Mouse (Mus musculus) midbrain, embryonic 13.5 days (tissue): Measurements from ENCODE around the gene Obp2b. TPM values are rescaled to one million over a fixed set of nuclear protein-coding genes. Genes with fewer than 3 reads are reported as not detected.

ENCODE experiments used
- ATAC-seq: fragments of 200-750 bp; cut with Nextera tagmentation; 2 replicates; pipeline ENCODE4 v1.8.0; 2017; ENCODE audit warnings: mild to moderate bottlenecking, moderate TSS enrichment, moderate library complexity
- H3K27ac ChIP-seq: fragments of 300-500 bp; sonication (generic); 2 replicates; pipeline ENCODE4 v1.5.1; 2015; ENCODE audit warnings: inconsistent platforms, mild to moderate bottlenecking, moderate library complexity
- H3K27me3 ChIP-seq: fragments of 300-500 bp; sonication (generic); 2 replicates; pipeline ENCODE4 v1.6.1; 2015; ENCODE audit warnings: mild to moderate bottlenecking, inconsistent platforms
- H3K36me3 ChIP-seq: fragments of 300-500 bp; sonication (generic); 2 replicates; pipeline ENCODE4 v1.6.1; 2015; ENCODE audit warnings: mild to moderate bottlenecking, inconsistent platforms
- H3K4me1 ChIP-seq: fragments of 300-500 bp; sonication (generic); replicated peaks from 2 replicates; pipeline ENCODE4 v1.6.1; 2015; ENCODE audit warnings: inconsistent platforms
- H3K4me2 ChIP-seq: fragments of 300-500 bp; sonication (generic); replicated peaks from 2 replicates; pipeline ENCODE4 v1.6.1; 2015; ENCODE audit warnings: moderate library complexity, mild to moderate bottlenecking, inconsistent platforms
- H3K4me3 ChIP-seq: fragments of 300-500 bp; sonication (generic); replicated peaks from 2 replicates; pipeline ENCODE4 v1.5.1; 2015; ENCODE audit warnings: mild to moderate bottlenecking, inconsistent platforms
- H3K9ac ChIP-seq: fragments of 300-500 bp; sonication (generic); replicated peaks from 2 replicates; pipeline ENCODE4 v1.6.1; 2015; ENCODE audit warnings: mild to moderate bottlenecking, inconsistent platforms
- H3K9me3 ChIP-seq: fragments of 300-500 bp; sonication (generic); 2 replicates; pipeline ENCODE4 v1.6.1; 2016; ENCODE audit warnings: mild to moderate bottlenecking, inconsistent platforms
- WGBS: fragments of 180-500 bp; shearing (Covaris S2); methylation state at CpG from one replicate; pipeline ENCODE4 v1.1.7; 2015; 5-methylcytosine and 5-hydroxymethylcytosine counted together
- polyA plus RNA-seq: library from polyadenylated mRNA; unstranded; fragments of >200 nt; fragmentation: Nextera tagmentation; extraction: Ambion mirVana; gene quantifications from 2 replicates; pipeline ENCODE4 v1.2.1, GENCODE M21; 2015

The Obp2b gene
- polyA plus RNA-seq, 1 experiment from 2014 or later, result not detected

DNA sequence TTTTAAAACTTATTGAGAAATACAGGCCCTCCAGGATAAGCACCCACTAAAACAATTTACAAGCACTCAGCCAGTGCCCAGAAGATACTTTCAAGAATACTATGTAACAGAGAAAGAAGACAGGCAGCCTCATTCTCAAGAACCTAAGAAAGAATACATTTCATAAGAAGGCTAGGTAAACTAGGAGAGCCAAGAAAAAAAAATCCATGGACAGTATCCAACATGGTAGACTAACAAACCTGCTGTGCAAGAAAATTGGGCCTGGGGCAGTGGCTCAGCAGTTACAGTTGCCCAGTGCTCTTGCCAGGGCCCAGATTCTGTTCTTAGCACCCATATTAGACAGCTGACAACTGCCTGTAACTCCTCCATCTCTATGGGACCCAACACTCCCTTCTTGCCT, 19.6 kb upstream of the Obp2b start:
- Histone ChIP-seq H3K4me3 (no peak overlapping the region), H3K4me1 (no peaks in the 10 kb centered on the region), H3K9ac (no peak overlapping the region), H3K27me3 (no peaks in the 10 kb centered on the region), H3K27ac (no peak overlapping the region), H3K4me2 (no peak overlapping the region), H3K9me3 (no peaks in the 10 kb centered on the region), H3K36me3 (no peaks in the 10 kb centered on the region)
- no peak for ATAC-seq

DNA sequence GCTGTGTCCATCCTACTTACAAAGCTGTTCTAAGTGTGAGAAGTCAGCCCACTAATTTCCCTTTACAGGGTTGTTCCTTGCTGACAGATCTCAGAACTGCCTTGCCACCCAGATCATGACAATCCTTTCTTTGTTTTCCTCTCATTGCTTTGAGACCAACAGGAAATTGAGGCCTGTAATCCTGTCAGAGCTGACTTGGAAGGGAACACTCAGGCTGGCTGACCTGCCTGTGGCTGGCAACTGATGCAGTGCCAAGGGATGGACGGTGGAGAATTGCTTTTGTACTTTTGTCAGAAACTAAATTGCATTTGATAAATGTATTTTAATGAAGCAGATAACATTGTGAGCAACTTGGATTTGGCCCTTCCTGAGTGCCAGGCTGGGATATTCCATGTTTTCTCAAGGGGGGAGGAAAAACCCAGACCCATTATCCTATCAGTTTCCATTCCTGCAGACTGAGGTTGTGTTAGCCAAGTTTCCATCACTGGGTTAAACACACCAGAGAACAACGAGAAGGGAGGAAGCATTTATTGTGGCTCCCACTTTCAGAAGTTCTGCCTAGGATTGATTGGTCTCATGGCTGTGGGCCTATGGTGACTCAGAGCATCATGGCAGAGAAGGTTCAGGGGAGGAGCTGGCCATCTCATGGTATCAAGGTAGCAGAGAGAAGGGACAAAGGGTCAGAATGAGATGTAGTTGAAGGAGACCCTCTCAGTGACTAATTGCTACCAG, 3.4 kb upstream of the Obp2b start:
- ATAC-seq, result no peak
- Histone ChIP-seq H3K9ac (no peak overlapping the region), H3K9me3 (no peaks in the 10 kb centered on the region), H3K4me1 (no peaks in the 10 kb centered on the region), H3K27me3 (no peaks in the 10 kb centered on the region), H3K27ac (no peak overlapping the region), H3K4me2 (no peak overlapping the region), H3K4me3 (no peak overlapping the region), H3K36me3 (no peaks in the 10 kb centered on the region)
- WGBS, result 68% methylated on average over 2 of the region's 2 CpGs

DNA sequence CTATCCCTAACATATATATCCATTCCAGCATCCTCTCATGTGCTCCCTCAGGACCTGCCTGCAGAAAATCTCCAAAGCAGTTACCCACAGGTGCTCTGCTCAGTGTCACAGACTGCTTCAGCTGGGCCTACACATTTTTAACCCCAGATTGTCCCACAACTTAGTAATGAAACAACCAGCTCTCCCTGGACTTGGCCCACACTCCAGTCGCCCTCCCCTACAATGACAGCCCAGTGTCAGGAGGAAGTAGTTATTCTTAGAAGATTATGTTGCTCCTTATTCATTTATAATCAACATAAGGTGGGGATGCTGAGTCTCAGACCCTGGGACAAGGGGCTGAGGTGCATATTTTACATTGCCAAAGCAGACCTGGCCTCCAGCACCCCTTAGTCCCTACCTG, 4.9 kb downstream of the Obp2b start:
- 53% methylated on average over 1 of the region's 1 CpGs for WGBS
- no peak for ATAC-seq
- no peak overlapping the region for H3K4me3 ChIP-seq

DNA sequence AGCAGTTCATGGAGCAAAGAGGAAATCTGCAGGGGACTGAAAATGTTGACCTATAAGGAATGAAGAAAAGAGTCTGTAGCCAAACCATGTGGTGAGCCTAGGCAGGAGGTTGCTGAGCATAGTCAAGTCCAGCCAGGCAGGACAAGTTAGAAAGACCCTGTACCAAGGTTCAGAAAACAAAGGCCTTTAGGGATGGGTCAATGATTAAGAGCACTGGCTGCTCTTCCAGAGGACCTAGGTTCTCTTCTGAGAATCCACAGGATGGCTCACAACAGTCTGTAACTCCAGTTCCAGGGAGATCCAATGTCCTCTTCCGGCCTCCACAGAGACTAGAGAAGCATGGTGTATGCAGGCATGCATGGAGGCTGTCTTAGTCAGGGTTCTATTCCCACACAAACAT, 17.4 kb downstream of the Obp2b start:
- Histone ChIP-seq H3K27ac (no peak overlapping the region), H3K4me2 (no peak overlapping the region), H3K36me3 (no peaks in the 10 kb centered on the region), H3K4me1 (no peaks in the 10 kb centered on the region), H3K9ac (no peak overlapping the region), H3K4me3 (no peak overlapping the region), H3K27me3 (no peaks in the 10 kb centered on the region), H3K9me3 (0 out of 2 replicates have a peak, but pooled peaks cover 2% of the 10 kb centered on the region)
- ATAC-seq, result no peak
- whole genome bisulfite sequencing, result 100% methylated on average over 1 of the region's 1 CpGs

More for the DNA sequence above, 4.9 kb downstream of the Obp2b start:
- no peaks in the 10 kb centered on the region for H3K27me3 ChIP-seq
- H3K4me1 ChIP-seq, result no peaks in the 10 kb centered on the region
- peaks cover 3% of the 10 kb centered on the region; the same call in 1 of the 2 replicates for H3K9me3 ChIP-seq
- no peak overlapping the region for H3K9ac ChIP-seq
- H3K4me2 ChIP-seq, result no peak overlapping the region
- H3K27ac ChIP-seq, result no peak overlapping the region
- no peaks in the 10 kb centered on the region for H3K36me3 ChIP-seq

DNA sequence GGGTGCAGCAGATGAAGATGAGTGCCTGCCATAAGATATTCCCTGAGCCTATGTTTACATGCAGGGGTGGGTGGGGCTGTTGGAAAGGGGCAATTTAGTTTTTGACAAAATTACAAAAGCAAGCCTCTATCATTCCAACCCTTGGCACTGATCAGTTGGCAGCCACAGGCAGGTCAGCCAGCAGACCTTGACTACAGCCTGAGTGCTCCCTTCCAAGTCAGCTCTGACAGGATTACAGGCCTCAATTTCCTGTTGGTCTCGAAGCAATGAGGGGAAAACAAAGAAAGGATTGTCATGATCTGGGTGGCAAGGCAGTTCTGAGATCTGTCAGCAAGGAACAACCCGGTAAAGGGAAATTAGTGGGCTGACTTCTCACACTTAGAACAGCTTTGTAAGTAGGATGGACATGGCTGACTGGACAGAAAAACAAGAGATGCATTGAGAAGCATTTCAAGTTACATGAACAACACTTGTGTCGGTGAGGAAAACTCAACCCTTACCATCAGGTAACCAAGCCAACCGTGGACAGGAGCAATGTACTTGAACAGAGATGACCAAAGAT, 21.3 kb downstream of the Obp2b start:
- H3K4me1 ChIP-seq, result no peaks in the 10 kb centered on the region
- H3K36me3 ChIP-seq, result no peaks in the 10 kb centered on the region
- H3K4me3 ChIP-seq, result no peak overlapping the region
- H3K27me3 ChIP-seq, result no peaks in the 10 kb centered on the region
- H3K4me2 ChIP-seq, result no peak overlapping the region
- no peak overlapping the region for H3K9ac ChIP-seq
- H3K9me3 ChIP-seq, result 0 out of 2 replicates have a peak, but pooled peaks cover 2% of the 10 kb centered on the region
- no peak for ATAC-seq
- 50% methylated on average over 4 of the region's 4 CpGs for WGBS
- no peak overlapping the region for H3K27ac ChIP-seq

DNA sequence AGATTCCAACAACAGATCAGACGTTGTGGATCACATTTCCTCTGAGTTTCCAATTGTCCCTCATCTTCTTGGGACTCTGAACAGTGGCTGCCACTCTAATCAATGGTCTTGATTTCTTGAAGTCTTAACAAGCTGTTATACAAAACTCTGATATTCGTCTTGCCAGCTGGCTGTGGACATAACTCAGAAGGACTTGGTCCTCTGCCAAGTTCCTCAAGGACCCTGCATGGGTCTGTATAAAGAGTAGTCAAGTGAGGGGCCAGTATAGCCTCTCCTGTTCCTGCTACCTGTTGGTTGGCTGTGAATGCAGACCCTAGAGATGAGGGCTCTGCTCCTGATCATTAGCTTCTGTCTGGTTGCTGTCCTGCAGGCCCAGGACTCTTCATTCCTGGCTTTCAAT, 28.5 kb downstream of the Obp2b start, which contains the start of gene Lcn3:
TSS of gene Lcn3 (plus strand) at position 301 of the 400 bp plus-strand sequence.
- Histone ChIP-seq H3K4me1 (no peaks in the 10 kb centered on the region), H3K9me3 (no peaks in the 10 kb centered on the region), H3K4me2 (no peak within 1 kb of the TSS), H3K4me3 (no peak within 1 kb of the TSS), H3K9ac (no peak within 1 kb of the TSS), H3K27ac (no peak within 1 kb of the TSS), H3K36me3 (no peaks in the 10 kb centered on the region), H3K27me3 (0 out of 2 replicates have a peak, but pooled peaks cover 2% of the 10 kb centered on the region)
- 55% methylated on average over 2 of the region's 2 CpGs for WGBS
- ATAC-seq, result no peak

DNA sequence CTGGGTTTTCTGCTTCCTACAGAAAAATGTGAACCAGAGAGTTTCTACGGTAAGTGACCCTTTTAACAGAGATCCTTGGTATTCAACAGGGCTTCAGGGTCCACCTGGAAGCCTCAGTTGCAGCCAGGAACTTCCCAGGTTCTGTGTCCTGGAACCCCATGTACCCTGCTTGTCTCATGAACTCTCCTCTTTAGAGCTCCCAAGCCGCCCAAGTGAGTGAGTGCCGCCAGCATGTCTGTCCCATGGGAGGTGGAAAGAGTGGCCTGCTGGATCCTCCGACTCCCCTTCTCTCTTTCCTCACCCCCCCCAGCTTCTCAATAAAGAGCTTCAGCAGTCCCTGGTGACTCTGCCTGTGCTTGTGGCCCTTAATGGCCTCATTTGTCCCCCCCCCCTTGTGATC, 31.0 kb downstream of the Obp2b start:
- WGBS, result 91% methylated on average over 4 of the region's 4 CpGs
- H3K27me3 ChIP-seq, result 0 out of 2 replicates have a peak, but pooled peaks cover 2% of the 10 kb centered on the region
- no peak overlapping the region for H3K27ac ChIP-seq
- H3K4me3 ChIP-seq, result no peak overlapping the region
- no peak overlapping the region for H3K4me2 ChIP-seq
- H3K4me1 ChIP-seq, result no peaks in the 10 kb centered on the region
- no peak for ATAC-seq
- H3K9ac ChIP-seq, result no peak overlapping the region
- H3K9me3 ChIP-seq, result no peaks in the 10 kb centered on the region
- no peaks in the 10 kb centered on the region for H3K36me3 ChIP-seq

DNA sequence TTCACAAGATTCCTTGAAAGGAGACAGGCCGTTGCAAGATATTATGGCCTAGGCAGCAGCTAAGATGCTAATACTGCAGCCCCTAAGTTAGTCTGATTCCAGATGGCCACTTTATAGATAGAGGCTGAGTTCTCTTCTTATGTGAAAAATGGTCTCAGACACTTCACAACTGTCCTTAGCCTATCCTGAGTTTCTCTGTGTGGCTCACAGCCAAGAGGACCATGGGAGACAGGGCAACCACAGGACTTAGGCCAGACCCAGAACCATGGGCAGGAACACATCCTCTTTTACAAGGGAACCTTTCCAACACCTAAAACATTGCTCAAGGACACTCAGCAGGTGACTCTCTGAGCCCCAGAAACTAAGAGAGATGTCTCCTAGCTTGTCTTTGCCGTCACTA, 36.7 kb downstream of the Obp2b start:
- no peak for ATAC-seq
- Histone ChIP-seq H3K4me2 (no peak overlapping the region), H3K9ac (no peak overlapping the region), H3K27me3 (no peaks in the 10 kb centered on the region), H3K36me3 (no peaks in the 10 kb centered on the region), H3K4me1 (no peaks in the 10 kb centered on the region), H3K4me3 (no peak overlapping the region), H3K9me3 (no peaks in the 10 kb centered on the region), H3K27ac (no peak overlapping the region)
- 85% methylated on average over 2 of the region's 2 CpGs for WGBS

DNA sequence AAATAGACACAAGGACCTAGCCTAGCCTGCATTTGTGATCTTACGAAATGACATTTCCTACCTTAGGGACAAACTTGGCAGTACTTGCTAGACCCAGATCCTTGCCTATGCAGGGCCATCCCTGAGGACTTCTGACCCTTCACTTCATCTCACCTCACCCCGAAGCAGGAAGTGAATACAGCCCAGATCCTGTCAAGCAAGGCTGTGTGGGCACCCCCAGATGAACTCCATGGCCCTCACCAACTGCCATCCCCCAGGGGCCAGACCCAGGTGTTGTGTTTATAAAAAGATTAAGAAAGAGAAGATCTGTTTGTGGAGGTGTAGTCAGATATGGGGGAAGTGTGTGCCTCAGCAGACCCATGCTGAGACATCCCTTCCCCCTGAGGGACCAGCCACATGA, 37.8 kb downstream of the Obp2b start:
- no peaks in the 10 kb centered on the region for H3K27me3 ChIP-seq
- H3K27ac ChIP-seq, result no peak overlapping the region
- H3K9ac ChIP-seq, result no peak overlapping the region
- no peaks in the 10 kb centered on the region for H3K9me3 ChIP-seq
- H3K4me2 ChIP-seq, result no peak overlapping the region
- ATAC-seq, result no peak
- H3K4me1 ChIP-seq, result no peaks in the 10 kb centered on the region
- 84% methylated on average over 2 of the region's 2 CpGs for WGBS
- no peaks in the 10 kb centered on the region for H3K36me3 ChIP-seq
- H3K4me3 ChIP-seq, result no peak overlapping the region

DNA sequence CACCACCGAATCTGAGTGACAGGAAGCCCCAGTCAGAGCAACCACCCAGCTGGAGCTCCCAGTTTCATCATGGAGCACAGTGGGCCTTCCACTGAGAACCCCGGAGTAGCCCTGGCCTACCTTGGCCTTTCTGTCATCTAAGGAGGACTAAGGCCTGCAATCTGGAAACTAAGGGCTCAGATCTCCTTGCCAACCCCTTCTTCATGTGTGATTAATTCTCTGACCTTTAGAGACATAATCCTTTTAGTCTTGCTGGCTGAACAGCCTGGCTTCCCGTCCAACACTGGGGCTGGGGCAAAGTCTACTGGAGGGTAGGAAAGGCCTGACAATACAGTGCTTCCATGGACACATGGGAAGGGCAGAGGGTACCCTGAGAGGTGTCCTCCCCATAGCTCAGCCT, 39.2 kb downstream of the Obp2b start:
- no peaks in the 10 kb centered on the region for H3K4me1 ChIP-seq
- no peaks in the 10 kb centered on the region for H3K36me3 ChIP-seq
- H3K9me3 ChIP-seq, result no peaks in the 10 kb centered on the region
- no peak overlapping the region for H3K4me3 ChIP-seq
- no peaks in the 10 kb centered on the region for H3K27me3 ChIP-seq
- no peak overlapping the region for H3K27ac ChIP-seq
- no peak overlapping the region for H3K9ac ChIP-seq
- no peak overlapping the region for H3K4me2 ChIP-seq
- no peak for ATAC-seq
- WGBS, result 46% methylated on average over 3 of the region's 3 CpGs

DNA sequence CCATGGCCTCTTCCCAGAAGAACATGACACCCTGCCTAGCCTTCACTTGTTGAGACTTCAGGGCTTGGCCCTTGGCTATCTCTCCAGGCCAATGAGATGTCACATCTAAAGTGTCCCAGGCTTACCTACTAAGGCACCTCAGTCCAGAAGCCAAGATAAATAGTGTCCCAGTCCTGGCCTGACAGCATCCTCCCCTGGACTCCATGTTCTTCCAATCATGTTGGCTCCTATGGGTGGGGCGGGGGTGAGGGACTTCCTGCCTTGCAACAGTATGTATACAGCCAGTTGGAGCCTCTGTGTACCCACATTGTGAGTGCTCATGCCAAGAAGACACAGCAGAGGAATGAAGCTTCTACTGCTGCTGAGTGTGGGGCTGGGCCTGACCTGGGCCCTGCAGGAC, 39.9 kb downstream of the Obp2b start, which contains the start of gene Lcn11:
TSS of gene Lcn11 (plus strand) at position 301 of the 400 bp plus-strand sequence.
- Histone ChIP-seq H3K4me3 (no peak within 1 kb of the TSS), H3K9ac (no peak within 1 kb of the TSS), H3K4me1 (no peaks in the 10 kb centered on the region), H3K4me2 (no peak within 1 kb of the TSS), H3K9me3 (no peaks in the 10 kb centered on the region), H3K27ac (no peak within 1 kb of the TSS), H3K27me3 (no peaks in the 10 kb centered on the region), H3K36me3 (no peaks in the 10 kb centered on the region)
- ATAC-seq, result no peak
- WGBS, result 83% methylated on average over 1 of the region's 1 CpGs

DNA sequence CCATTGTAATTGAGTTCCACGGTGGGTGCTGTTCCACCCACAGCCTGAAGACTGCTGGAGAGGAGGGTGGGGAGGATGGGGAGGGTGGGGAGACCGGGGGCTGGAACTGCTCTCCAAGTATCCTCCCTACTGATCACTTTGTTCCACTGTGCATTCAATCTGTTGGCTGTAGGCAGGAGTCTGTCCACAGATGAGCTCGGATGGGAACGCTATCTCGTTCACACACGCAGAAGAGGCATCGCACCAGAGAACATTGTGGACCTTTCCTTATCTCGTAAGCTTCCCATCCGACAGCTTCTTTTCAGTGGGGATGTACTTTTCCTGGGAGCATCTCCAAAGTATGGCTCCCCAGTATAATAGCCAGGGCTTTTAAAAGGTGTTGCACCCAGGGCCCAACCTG, 42.3 kb downstream of the Obp2b start:
- no peak for ATAC-seq
- Histone ChIP-seq H3K27me3 (no peaks in the 10 kb centered on the region), H3K9me3 (no peaks in the 10 kb centered on the region), H3K27ac (no peak overlapping the region), H3K4me3 (no peak overlapping the region), H3K4me1 (no peaks in the 10 kb centered on the region), H3K9ac (no peak overlapping the region), H3K4me2 (no peak overlapping the region), H3K36me3 (no peaks in the 10 kb centered on the region)
- WGBS, result 91% methylated on average over 9 of the region's 9 CpGs
